Mouse (Mus musculus) small intestine, adult 2 months (tissue): Measurements from ENCODE around the gene Olfr781. TPM values are rescaled to one million over a fixed set of nuclear protein-coding genes. Genes with fewer than 3 reads are reported as not detected.

Source experiments
- polyA plus RNA-seq: library from polyadenylated mRNA; depleted of rRNA; stranded (reverse); fragments of >200 nt; gene quantifications from 2 replicates; pipeline ENCODE4 v1.2.3, GENCODE M21; 2012; rRNA removed

Olfr781 gene
- polyA plus RNA-seq, 1 experiment: not detected

Other genes starting within 250 kb of the Olfr781 start
- not detected in 2 replicates for gene Olfr767, start 245.9 kb upstream of the Olfr781 start, polyA plus RNA-seq
- gene Olfr768, start 229.5 kb upstream of the Olfr781 start, polyA plus RNA-seq: not detected in 2 replicates
- gene Olfr769, start 211.0 kb upstream of the Olfr781 start, polyA plus RNA-seq: not detected in 2 replicates
- gene Olfr770, start 189.9 kb upstream of the Olfr781 start, polyA plus RNA-seq: not detected in 2 replicates
- gene Olfr771, start 164.1 kb upstream of the Olfr781 start, polyA plus RNA-seq: not detected in 2 replicates
- gene Olfr772, start 150.9 kb upstream of the Olfr781 start, polyA plus RNA-seq: not detected in 2 replicates
- not detected in 2 replicates for gene Olfr773, start 141.4 kb upstream of the Olfr781 start, polyA plus RNA-seq
- gene Olfr774, start 92.7 kb upstream of the Olfr781 start, polyA plus RNA-seq: not detected in 2 replicates
- not detected in 2 replicates for gene Olfr775, start 80.4 kb upstream of the Olfr781 start, polyA plus RNA-seq
- gene Olfr776, start 69.7 kb upstream of the Olfr781 start, polyA plus RNA-seq: not detected in 2 replicates
- not detected in 2 replicates for gene Olfr777, start 57.4 kb upstream of the Olfr781 start, polyA plus RNA-seq
- not detected in 2 replicates for gene Olfr780, start 10.7 kb upstream of the Olfr781 start, polyA plus RNA-seq
- gene Olfr782, start 20.0 kb downstream of the Olfr781 start, polyA plus RNA-seq: not detected in 2 replicates
- not detected in 2 replicates for gene Olfr784, start 55.2 kb downstream of the Olfr781 start, polyA plus RNA-seq
- gene Olfr785, start 76.6 kb downstream of the Olfr781 start, polyA plus RNA-seq: not detected in 2 replicates
- not detected in 2 replicates for gene Olfr786, start 98.5 kb downstream of the Olfr781 start, polyA plus RNA-seq
- gene Olfr787, start 133.0 kb downstream of the Olfr781 start, polyA plus RNA-seq: not detected in 2 replicates
- gene Olfr788, start 142.1 kb downstream of the Olfr781 start, polyA plus RNA-seq: not detected in 2 replicates
- gene Olfr789, start 155.9 kb downstream of the Olfr781 start, polyA plus RNA-seq: not detected in 2 replicates
- gene Olfr790, start 169.6 kb downstream of the Olfr781 start, polyA plus RNA-seq: not detected in 2 replicates
- not detected in 2 replicates for gene Olfr791, start 192.9 kb downstream of the Olfr781 start, polyA plus RNA-seq
- gene Olfr792, start 210.3 kb downstream of the Olfr781 start, polyA plus RNA-seq: not detected in 2 replicates
- gene Olfr794, start 238.8 kb downstream of the Olfr781 start, polyA plus RNA-seq: not detected in 2 replicates